ENCODE assay signal across 28 mouse cellular contexts in the genomic region with DNA sequence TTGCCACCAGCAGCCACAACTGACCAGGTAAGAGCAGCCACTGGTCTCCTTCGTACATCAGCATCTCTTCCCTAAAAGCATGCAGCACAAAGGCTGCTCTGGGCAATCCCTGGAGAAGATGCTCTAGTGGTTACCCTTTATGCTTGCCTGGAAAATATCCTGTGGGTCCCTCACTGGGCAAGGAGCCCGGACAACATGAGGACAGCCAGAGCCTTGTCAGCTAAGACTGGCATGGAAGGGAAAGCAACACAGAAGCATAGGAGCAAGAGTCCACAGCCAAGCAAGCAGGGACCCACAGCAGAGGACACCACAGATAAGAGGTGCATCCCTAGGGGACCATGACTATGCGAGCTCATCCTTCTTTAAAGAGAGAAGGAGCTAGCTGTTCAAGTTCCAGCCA. TPM values are rescaled to one million over a fixed set of nuclear protein-coding genes. Genes with fewer than 3 reads are reported as not detected.
DNase-seq lines count a peak whose midpoint lies in the region; ATAC-seq and TF ChIP-seq lines count a peak whose summit lies in the region.
"Had no signal": no experiment of that assay in that cellular context is flagged by ENCODE, and none has a peak within 500 bp of the region (broad histone marks: within the 10 kb centered on the region; RNA-seq: fewer than 3 reads in every experiment).

No protein-coding gene starts in this region.

- intact Hi-C loops in heart, postnatal 10 days (cut with DNase I): no loop called here

- WGBS in liver, embryonic 14.5 days (ENCODE audit: insufficient replicate concordance): 83% methylated on average over 3 of the region's 3 CpGs

- ATAC-seq in liver, embryonic 14.5 days (ENCODE audit: insufficient read depth): no peak
- ATAC-seq: CD4-positive, CD25-positive, alpha-beta regulatory T cell, adult 4 months; forebrain, postnatal 0 days had no signal

- peaks cover 37% of the 10 kb centered on the region for H3K36me3 ChIP-seq in liver, embryonic 14.5 days (replicated peaks; ENCODE audit: control insufficient read depth, insufficient read depth, low read depth)

- H3K4me1 ChIP-seq in liver, embryonic 14.5 days (replicated peaks; ENCODE audit: control insufficient read depth in 2 of 2, insufficient read depth in 2 of 2, low read length in 1 of 2): peaks cover 60 to 71% of the 10 kb centered on the region in 2 experiments
- H3K4me1 ChIP-seq: forebrain, embryonic 10.5 days; hindbrain, embryonic 13.5 days; limb, embryonic 12.5 days had no signal

- peak overlapping the region; percentile 100 for H3K27ac ChIP-seq in liver, embryonic 14.5 days
- H3K27ac ChIP-seq: forebrain, embryonic 10.5 days; hindbrain, embryonic 13.5 days; limb, embryonic 12.5 days; stomach, postnatal 0 days had no signal

- H3K27me3 ChIP-seq in liver, embryonic 14.5 days (ENCODE audit: control insufficient read depth, insufficient read depth, low read length): no peaks in the 10 kb centered on the region
- H3K27me3 ChIP-seq: hindbrain, embryonic 13.5 days; limb, embryonic 12.5 days had no signal

- no peak overlapping the region for H3K4me3 ChIP-seq in liver, embryonic 14.5 days (ENCODE audit: insufficient read depth in 1 of 2, low read depth in 2 of 2, low read length in 2 of 2)
- H3K4me3 ChIP-seq: forebrain, embryonic 10.5 days; hindbrain, embryonic 13.5 days; limb, embryonic 12.5 days had no signal

- TF ChIP-seq EP300 in liver, embryonic 14.5 days (IDR thresholded peaks at IDR 0.05; ENCODE audit: low read depth): no peak

- TF ChIP-seq CTCF in liver, embryonic 14.5 days (IDR thresholded peaks at IDR 0.05; ENCODE audit: low read depth): no peak

- peak; percentile 70 to 77 for DNase-seq in cerebellum, postnatal 10 days
- no peak for DNase-seq in cerebellum, adult 9-11 months
- DNase-seq in heart, postnatal 10 days: peak; percentile 56 to 66
- DNase-seq in heart, adult 11 months: no peak
- DNase-seq in MN1 (ENCODE audit: low spot score): peak; percentile 46
- no peak for DNase-seq in liver, embryonic 14.5 days (ENCODE audit: low read depth in 3 of 3, low spot score in 3 of 3)
- DNase-seq in yolk sac, embryonic 10.5 days (ENCODE audit: low spot score): no peak
- DNase-seq: cerebellum, adult 9-10 months; embryo, embryonic 11 days; forebrain, postnatal 0 days; kidney, adult 9 months; kidney, postnatal 36 days; lung, embryonic 14.5 days; lung, postnatal 4 days; retina, postnatal 1 day; right cerebral cortex, postnatal 4 days had no signal

- H3K4me2 ChIP-seq in liver, embryonic 14.5 days (ENCODE audit: low read depth): no peak overlapping the region
- H3K4me2 ChIP-seq: hindbrain, embryonic 13.5 days; limb, embryonic 12.5 days; lung, embryonic 14.5 days; midbrain, embryonic 11.5 days had no signal

- peak overlapping the region; percentile 36; the same call in 1 of the 2 replicates for H3K9ac ChIP-seq in liver, embryonic 14.5 days (replicated peaks)
- H3K9ac ChIP-seq: forebrain, postnatal 0 days; hindbrain, embryonic 13.5 days; limb, embryonic 12.5 days; lung, embryonic 14.5 days had no signal

- no peaks in the 10 kb centered on the region for H3K9me3 ChIP-seq in liver, embryonic 14.5 days (ENCODE audit: control insufficient read depth, low read length)
- H3K9me3 ChIP-seq: forebrain, embryonic 10.5 days; hindbrain, embryonic 13.5 days; limb, embryonic 12.5 days had no signal

RNA-seq across cellular contexts. Expression of gene Ucp3, which starts 12.9 kb away (rescaled TPM):
- total RNA-seq in heart, postnatal 10 days (2021): 100 to 1,000 TPM in 1 of 2 experiments, 10 to 100 TPM in 1; 62.7 to 107 TPM
- polyA plus RNA-seq in liver, embryonic 14.5 days (2012; rRNA removed): 0.02 TPM in 1 of 2 replicates, not detected in the other
- polyA plus RNA-seq in liver, embryonic 14.5 days (2014; fragmentation: Nextera tagmentation; extraction: Ambion mirVana): not detected in 2 replicates
- total RNA-seq: ES-E14; granulocyte monocyte progenitor cell, adult 5-6 weeks; monocyte, adult 5-6 weeks had no signal
- polyA plus RNA-seq: CD4-positive, CD25-positive, alpha-beta regulatory T cell, adult 4 months; forebrain, embryonic 10.5 days; forebrain, postnatal 0 days; hindbrain, embryonic 13.5 days; intestine, embryonic 14.5 days; limb, embryonic 12.5 days; lung, embryonic 14.5 days; midbrain, embryonic 11.5 days; neural tube, embryonic 11.5 days had no signal

RNA-seq across cellular contexts. Expression of gene Ucp2, which starts 33.3 kb away (rescaled TPM):
- 100 to 1,000 TPM; 835 to 891 TPM for total RNA-seq in heart, postnatal 10 days (2021)
- 329 and 337 TPM in 2 replicates for polyA plus RNA-seq in liver, embryonic 14.5 days (2012; rRNA removed)
- polyA plus RNA-seq in liver, embryonic 14.5 days (2014; fragmentation: Nextera tagmentation; extraction: Ambion mirVana): 556 and 628 TPM in 2 replicates

RNA-seq across cellular contexts. Expression of gene Dnajb13, which starts 54.9 kb away (rescaled TPM):
- not detected for total RNA-seq in heart, postnatal 10 days (2021)
- polyA plus RNA-seq in liver, embryonic 14.5 days (2012; rRNA removed): 0.58 and 0.64 TPM in 2 replicates
- 2.0 and 2.3 TPM in 2 replicates for polyA plus RNA-seq in liver, embryonic 14.5 days (2014; fragmentation: Nextera tagmentation; extraction: Ambion mirVana)
- total RNA-seq: gastrocnemius, adult 18-20 months; granulocyte monocyte progenitor cell, adult 5-6 weeks had no signal

Comparison
In these comparisons a context has a peak if more than half of its experiments do, and no peak if none do; other contexts are left out.
1. DNase-seq: peak in cerebellum, postnatal 10 days (2 of 2), heart, postnatal 10 days (2 of 2) and MN1 (single experiment); none in cerebellum, adult 9-11 months (single experiment), heart, adult 11 months (single experiment), liver, embryonic 14.5 days (0 of 3) and yolk sac, embryonic 10.5 days (single experiment).